Mouse (Mus musculus) gonadal fat pad, adult 2 months (tissue): ENCODE data around the gene Pimreg. TPM values are rescaled to one million over a fixed set of nuclear protein-coding genes. Genes with fewer than 3 reads are reported as not detected.

Source experiments
- DNase-seq: peaks from one replicate; pipeline ENCODE4 v3.0.0-alpha.2; 2012; ENCODE audit warnings: low read depth
- polyA plus RNA-seq: library from polyadenylated mRNA; depleted of rRNA; stranded (reverse); fragments of >200 nt; gene quantifications from 2 replicates; pipeline ENCODE4 v1.2.3, GENCODE M21; 2012

Pimreg gene
- polyA plus RNA-seq, 1 experiment, result 3.0 TPM

GRCm38 (mm10) chr11:72029143-72029542 is 12.7 kb upstream of the Pimreg start:
- no peak for DNase-seq

GRCm38 (mm10) chr11:72031353-72031752 is 10.5 kb upstream of the Pimreg start:
- no peak for DNase-seq

- no peak for DNase-seq
Measured at GRCm38 (mm10) chr11:72032091-72032490, 9.7 kb upstream of the Pimreg start.

- no peak for DNase-seq
Measured at GRCm38 (mm10) chr11:72032589-72032988, 9.2 kb upstream of the Pimreg start.

- no peak for DNase-seq
Measured at GRCm38 (mm10) chr11:72037409-72037808, 4.4 kb upstream of the Pimreg start, which contains the start of gene Aipl1. Gene Aipl1 (minus strand): TSS chr11:72037509.

- no peak for DNase-seq
Measured at GRCm38 (mm10) chr11:72037996-72038395, 3.8 kb upstream of the Pimreg start.

- no peak for DNase-seq
Measured at GRCm38 (mm10) chr11:72039599-72040386, 2.0 kb upstream of the Pimreg start.

- DNase-seq, result no peak
Measured at GRCm38 (mm10) chr11:72041290-72041767, 503 bp upstream of the Pimreg start.

- no peak for DNase-seq
Measured at GRCm38 (mm10) chr11:72042631-72043030, 799 bp downstream of the Pimreg start.

- no peak for DNase-seq
Measured at GRCm38 (mm10) chr11:72044231-72044630, 2.4 kb downstream of the Pimreg start.

GRCm38 (mm10) chr11:72048730-72049129 is 6.9 kb downstream of the Pimreg start:
- DNase-seq, result no peak

- no peak for DNase-seq
Measured at GRCm38 (mm10) chr11:72049171-72049759, 7.4 kb downstream of the Pimreg start.

GRCm38 (mm10) chr11:72050168-72050894 is 8.5 kb downstream of the Pimreg start:
- no peak for DNase-seq

- no peak for DNase-seq
Measured at GRCm38 (mm10) chr11:72050895-72051858, 9.3 kb downstream of the Pimreg start.

GRCm38 (mm10) chr11:72052221-72052620 is 10.4 kb downstream of the Pimreg start:
- no peak for DNase-seq

- no peak for DNase-seq
Measured at GRCm38 (mm10) chr11:72052636-72053035, 10.8 kb downstream of the Pimreg start.

GRCm38 (mm10) chr11:72055176-72055575 is 13.3 kb downstream of the Pimreg start:
- no peak for DNase-seq

- no peak for DNase-seq
Measured at GRCm38 (mm10) chr11:72057166-72057565, 15.3 kb downstream of the Pimreg start.

- DNase-seq, result no peak
Measured at GRCm38 (mm10) chr11:72060416-72060815, 18.6 kb downstream of the Pimreg start.

- no peak for DNase-seq
Measured at GRCm38 (mm10) chr11:72061093-72061620, 19.3 kb downstream of the Pimreg start.

- DNase-seq, result no peak
Measured at GRCm38 (mm10) chr11:72064414-72064813, 22.6 kb downstream of the Pimreg start.
